Mouse (Mus musculus) C2C12 (cell line): ENCODE results near the gene Rbfox2.

Experiments
- CEBPB ChIP-seq: IDR thresholded peaks from one replicate; pipeline ENCODE4 v1.6.1; 2011; ENCODE audit warnings: low read depth, mild to moderate bottlenecking, control low read depth, moderate library complexity
- CTCF ChIP-seq: IDR thresholded peaks from one replicate; pipeline ENCODE4 v1.5.1; 2011; ENCODE audit not compliant: control insufficient read depth, insufficient read depth, insufficient read length
- FOSL1 ChIP-seq: IDR thresholded peaks from one replicate; pipeline ENCODE4 v1.8.0; 2011; ENCODE audit warnings: mild to moderate bottlenecking, low read length; ENCODE audit not compliant: poor library complexity, insufficient read depth, severe bottlenecking
- MAX ChIP-seq: IDR thresholded peaks from one replicate; pipeline ENCODE4 v1.6.1; 2011; ENCODE audit warnings: mild to moderate bottlenecking, control low read depth
- MYOD1 ChIP-seq: IDR thresholded peaks from one replicate; pipeline ENCODE4 v1.6.1; 2011; ENCODE audit warnings: low read depth; ENCODE audit not compliant: control insufficient read depth, insufficient read length
- MYOG ChIP-seq: IDR thresholded peaks from one replicate; pipeline ENCODE4 v1.6.1; 2011; ENCODE audit not compliant: control insufficient read depth, insufficient read length; ENCODE audit errors: extremely low read depth
- USF1 ChIP-seq: IDR thresholded peaks from one replicate; pipeline ENCODE4 v1.6.1; 2011; ENCODE audit warnings: low read depth, mild to moderate bottlenecking, control low read depth, moderate library complexity

DNA sequence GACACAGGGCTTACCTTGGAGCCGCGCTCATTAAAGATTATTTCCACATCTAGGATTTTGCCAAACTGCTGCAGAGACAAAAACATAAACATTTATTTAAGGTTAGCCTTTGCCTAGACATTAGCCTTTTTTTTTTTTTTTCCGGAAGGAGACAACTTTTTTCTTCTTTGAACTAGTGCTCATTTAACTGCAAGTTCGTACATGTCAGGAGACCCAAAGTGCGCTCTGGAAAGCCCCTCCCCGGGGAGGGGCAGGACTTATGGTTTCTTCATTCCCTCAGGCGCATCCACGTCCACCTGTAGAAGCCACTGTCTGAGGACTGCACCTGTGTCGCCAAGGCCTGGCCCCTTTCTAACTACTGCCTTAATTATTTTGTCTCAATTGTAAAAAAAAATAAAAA is 193.2 kb downstream of the Rbfox2 start:
- TF ChIP-seq CTCF = no peak
- no peak for TF ChIP-seq USF1
- TF ChIP-seq MYOG = no peak
- no peak for TF ChIP-seq MAX
- no peak for TF ChIP-seq MYOD1
- no peak for TF ChIP-seq CEBPB
- no peak for TF ChIP-seq FOSL1
